ENCODE assay signal across 23 mouse cellular contexts in genomic region chr2:165380050-165380449, GRCm38 (mm10). TPM values are rescaled to one million over a fixed set of nuclear protein-coding genes. Genes with fewer than 3 reads are reported as not detected.
"Had no signal": no experiment of that assay in that cellular context is flagged by ENCODE, and none has a peak within 500 bp of the region (broad histone marks: within the 10 kb centered on the region; RNA-seq: fewer than 3 reads in every experiment).

No protein-coding gene starts in this region.

- H3K9ac ChIP-seq: liver, embryonic 15.5 days; liver, postnatal 0 days; lung, embryonic 15.5 days; midbrain, embryonic 13.5 days; midbrain, embryonic 15.5 days; neural tube, embryonic 12.5 days had no signal

- H3K27ac ChIP-seq: liver, embryonic 15.5 days; lung, embryonic 15.5 days; macrophage; midbrain, embryonic 13.5 days; midbrain, embryonic 15.5 days; neural tube, embryonic 12.5 days had no signal

- H3K4me3 ChIP-seq: liver, embryonic 15.5 days; lung, embryonic 15.5 days; midbrain, embryonic 13.5 days; midbrain, embryonic 15.5 days; neural tube, embryonic 12.5 days had no signal

- H3K9me3 ChIP-seq: liver, embryonic 15.5 days; midbrain, embryonic 15.5 days had no signal

- DNase-seq: liver, postnatal 0 days; lung, adult 2 months; lung, postnatal 10 days; right cerebral cortex, postnatal 14 days; right cerebral cortex, postnatal 4 days; spleen, adult 18-20 months; thymus, adult 18-20 months; thymus, postnatal 14 days; thymus, postnatal 36 days had no signal

- H3K27me3 ChIP-seq: liver, embryonic 15.5 days; lung, embryonic 15.5 days; midbrain, embryonic 13.5 days; midbrain, embryonic 15.5 days; neural tube, embryonic 12.5 days had no signal

- H3K4me2 ChIP-seq: liver, embryonic 15.5 days; lung, embryonic 15.5 days; midbrain, embryonic 11.5 days; midbrain, embryonic 13.5 days; midbrain, embryonic 15.5 days; neural tube, embryonic 12.5 days had no signal

- ATAC-seq: liver, postnatal 0 days; midbrain, embryonic 13.5 days; midbrain, embryonic 15.5 days had no signal

- H3K4me1 ChIP-seq: liver, embryonic 15.5 days; lung, embryonic 15.5 days had no signal

RNA-seq across cellular contexts. Expression of gene Zfp334, which starts 8.0 kb away (rescaled TPM):
- total RNA-seq: megakaryocyte progenitor cell, adult 5-6 weeks; monocyte, adult 5-6 weeks; neutrophil, adult 5-6 weeks had no signal

RNA-seq across cellular contexts. Expression of gene Zfp663, which starts 11.5 kb away (rescaled TPM):
- total RNA-seq: megakaryocyte progenitor cell, adult 5-6 weeks; monocyte, adult 5-6 weeks; neutrophil, adult 5-6 weeks had no signal
- polyA plus RNA-seq: liver, embryonic 15.5 days; liver, postnatal 0 days; macrophage; small intestine, adult 2 months; thymus, postnatal 0 days had no signal

RNA-seq across cellular contexts. Expression of gene Ocstamp, which starts 20.2 kb away (rescaled TPM):
- total RNA-seq: megakaryocyte progenitor cell, adult 5-6 weeks; midbrain, postnatal 0 days; monocyte, adult 5-6 weeks; neutrophil, adult 5-6 weeks had no signal
- polyA plus RNA-seq: lung, embryonic 15.5 days; macrophage; midbrain, embryonic 13.5 days; midbrain, embryonic 15.5 days; neural tube, embryonic 14.5 days; thymus, postnatal 0 days had no signal
